Mouse (Mus musculus) limb, embryonic 13.5 days (tissue): ENCODE data around the gene Boll. TPM values are rescaled to one million over a fixed set of nuclear protein-coding genes. Genes with fewer than 3 reads are reported as not detected.

ENCODE experiments used
- ATAC-seq: fragments of 200-750 bp; cut with Nextera tagmentation; 2 replicates; pipeline ENCODE4 v1.8.0; 2017; ENCODE audit warnings: low read depth, moderate number of reproducible peaks, moderate TSS enrichment; ENCODE audit not compliant: low FRiP score
- H3K27ac ChIP-seq: fragments of 300-500 bp; sonication (generic); 2 replicates; pipeline ENCODE4 v1.5.1; 2015; ENCODE audit warnings: inconsistent platforms, mild to moderate bottlenecking, moderate library complexity
- H3K27me3 ChIP-seq: fragments of 300-500 bp; sonication (generic); 2 replicates; pipeline ENCODE4 v1.6.1; 2015; ENCODE audit warnings: mild to moderate bottlenecking, inconsistent platforms
- H3K36me3 ChIP-seq: fragments of 300-500 bp; sonication (generic); 2 replicates; pipeline ENCODE4 v1.6.1; 2015; ENCODE audit warnings: inconsistent platforms, mild to moderate bottlenecking, moderate library complexity
- H3K4me1 ChIP-seq: fragments of 300-500 bp; sonication (generic); 2 replicates; pipeline ENCODE4 v1.6.1; 2015; ENCODE audit warnings: inconsistent platforms
- H3K4me2 ChIP-seq: fragments of 300-500 bp; sonication (generic); replicated peaks from 2 replicates; pipeline ENCODE4 v1.6.1; 2015; ENCODE audit warnings: inconsistent platforms, mild to moderate bottlenecking, moderate library complexity
- H3K4me3 ChIP-seq: fragments of 300-500 bp; sonication (generic); 2 replicates; pipeline ENCODE4 v1.5.1; 2015; ENCODE audit warnings: moderate library complexity, mild to moderate bottlenecking, inconsistent platforms
- H3K9ac ChIP-seq: fragments of 300-500 bp; sonication (generic); 2 replicates; pipeline ENCODE4 v1.6.1; 2015; ENCODE audit warnings: mild to moderate bottlenecking, inconsistent platforms
- H3K9me3 ChIP-seq: fragments of 300-500 bp; sonication (generic); 2 replicates; pipeline ENCODE4 v1.6.1; 2016; ENCODE audit warnings: inconsistent platforms
- WGBS: fragments of 180-500 bp; shearing (Covaris S2); methylation state at CpG from one replicate; pipeline ENCODE4 v1.1.7; 2015; 5-methylcytosine and 5-hydroxymethylcytosine counted together
- polyA plus RNA-seq: library from polyadenylated mRNA; unstranded; fragments of >200 nt; fragmentation: Nextera tagmentation; extraction: Ambion mirVana; gene quantifications from 2 replicates; pipeline ENCODE4 v1.2.1, GENCODE M21; 2015

Boll gene
- polyA plus RNA-seq, 1 experiment from 2014 or later, result 0.42 TPM

GRCm38 (mm10) chr1:55215185-55215813, 148.0 kb downstream of the Boll start:
- Histone ChIP-seq H3K27ac (no peak overlapping the region), H3K4me3 (no peak overlapping the region), H3K36me3 (peaks cover 29% of the 10 kb centered on the region), H3K4me2 (no peak overlapping the region), H3K4me1 (peaks cover 32% of the 10 kb centered on the region), H3K27me3 (no peaks in the 10 kb centered on the region), H3K9me3 (no peaks in the 10 kb centered on the region), H3K9ac (no peak overlapping the region)
- no peak for ATAC-seq
- 53% methylated on average over 11 of the region's 11 CpGs for WGBS

- no peak overlapping the region for H3K4me3 ChIP-seq
- no peak overlapping the region for H3K27ac ChIP-seq
- H3K9ac ChIP-seq, result no peak overlapping the region
- peaks cover 29% of the 10 kb centered on the region for H3K36me3 ChIP-seq
- H3K27me3 ChIP-seq, result no peaks in the 10 kb centered on the region
- H3K4me1 ChIP-seq, result peaks cover 36% of the 10 kb centered on the region
- no peaks in the 10 kb centered on the region for H3K9me3 ChIP-seq
- ATAC-seq, result no peak
- no peak overlapping the region for H3K4me2 ChIP-seq
- 82% methylated on average over 6 of the region's 6 CpGs for WGBS
These were observed 149.3 kb downstream of the Boll start for GRCm38 (mm10) chr1:55213936-55214335.

- peaks cover 34% of the 10 kb centered on the region for H3K36me3 ChIP-seq
These were observed 149.8 kb downstream of the Boll start for GRCm38 (mm10) chr1:55213475-55213874.

GRCm38 (mm10) chr1:55212771-55213170, 150.5 kb downstream of the Boll start:
- Histone ChIP-seq H3K9me3 (no peaks in the 10 kb centered on the region), H3K27ac (no peak overlapping the region), H3K27me3 (no peaks in the 10 kb centered on the region), H3K36me3 (peaks cover 39% of the 10 kb centered on the region), H3K9ac (no peak overlapping the region), H3K4me3 (no peak overlapping the region), H3K4me2 (no peak overlapping the region), H3K4me1 (peaks cover 32% of the 10 kb centered on the region)
- no peak for ATAC-seq
- WGBS, result 85% methylated on average over 4 of the region's 4 CpGs

More at GRCm38 (mm10) chr1:55213475-55213874, 149.8 kb downstream of the Boll start:
- Histone ChIP-seq H3K9me3 (no peaks in the 10 kb centered on the region), H3K9ac (no peak overlapping the region), H3K4me2 (no peak overlapping the region), H3K4me3 (no peak overlapping the region), H3K27me3 (no peaks in the 10 kb centered on the region), H3K4me1 (peaks cover 36% of the 10 kb centered on the region), H3K27ac (no peak overlapping the region)
- ATAC-seq, result no peak
- 49% methylated on average over 6 of the region's 6 CpGs for WGBS

GRCm38 (mm10) chr1:55211081-55211480, 152.2 kb downstream of the Boll start:
- no peak overlapping the region for H3K9ac ChIP-seq
- H3K27ac ChIP-seq, result no peak overlapping the region
- H3K4me1 ChIP-seq, result peaks cover 16% of the 10 kb centered on the region
- peaks cover 45% of the 10 kb centered on the region for H3K36me3 ChIP-seq
- 84% methylated on average over 8 of the region's 8 CpGs for WGBS
- ATAC-seq, result no peak
- no peaks in the 10 kb centered on the region for H3K9me3 ChIP-seq
- no peak overlapping the region for H3K4me3 ChIP-seq
- no peak overlapping the region for H3K4me2 ChIP-seq
- H3K27me3 ChIP-seq, result no peaks in the 10 kb centered on the region

GRCm38 (mm10) chr1:55210202-55210965, 152.9 kb downstream of the Boll start:
- Histone ChIP-seq H3K36me3 (peaks cover 49% of the 10 kb centered on the region), H3K4me3 (no peak overlapping the region), H3K9ac (no peak overlapping the region), H3K27ac (peak overlapping the region; percentile 52; the same call in 1 of the 2 replicates), H3K27me3 (no peaks in the 10 kb centered on the region), H3K4me1 (peaks cover 14% of the 10 kb centered on the region), H3K4me2 (no peak overlapping the region; the same call in 1 of the 2 replicates), H3K9me3 (no peaks in the 10 kb centered on the region)
- 24% methylated on average over 12 of the region's 12 CpGs for WGBS
- ATAC-seq, result peak; percentile 73

GRCm38 (mm10) chr1:55208500-55209140, 154.6 kb downstream of the Boll start:
- Histone ChIP-seq H3K9me3 (no peaks in the 10 kb centered on the region), H3K4me3 (no peak overlapping the region), H3K27me3 (no peaks in the 10 kb centered on the region), H3K27ac (no peak overlapping the region), H3K36me3 (peaks cover 59% of the 10 kb centered on the region), H3K9ac (no peak overlapping the region), H3K4me1 (peaks cover 14% of the 10 kb centered on the region), H3K4me2 (no peak overlapping the region)
- WGBS, result 81% methylated on average over 5 of the region's 5 CpGs
- no peak for ATAC-seq

- no peak for ATAC-seq
- peaks cover 14% of the 10 kb centered on the region for H3K4me1 ChIP-seq
- no peaks in the 10 kb centered on the region for H3K9me3 ChIP-seq
- no peak overlapping the region for H3K27ac ChIP-seq
- no peak overlapping the region for H3K4me3 ChIP-seq
- no peak overlapping the region for H3K9ac ChIP-seq
- H3K27me3 ChIP-seq, result no peaks in the 10 kb centered on the region
- no peak overlapping the region for H3K4me2 ChIP-seq
- 90% methylated on average over 6 of the region's 6 CpGs for WGBS
- peaks cover 61% of the 10 kb centered on the region for H3K36me3 ChIP-seq
These were observed 155.7 kb downstream of the Boll start for GRCm38 (mm10) chr1:55207561-55207960.

- no peak overlapping the region for H3K9ac ChIP-seq
- H3K4me1 ChIP-seq, result peaks cover 23% of the 10 kb centered on the region
- no peak overlapping the region for H3K4me3 ChIP-seq
- ATAC-seq, result no peak
- peaks cover 64% of the 10 kb centered on the region for H3K36me3 ChIP-seq
- H3K4me2 ChIP-seq, result no peak overlapping the region
- H3K27ac ChIP-seq, result no peak overlapping the region
- H3K9me3 ChIP-seq, result no peaks in the 10 kb centered on the region
- WGBS, result 71% methylated on average over 5 of the region's 5 CpGs
- H3K27me3 ChIP-seq, result no peaks in the 10 kb centered on the region
These were observed 157.4 kb downstream of the Boll start for GRCm38 (mm10) chr1:55205808-55206327.

- WGBS, result 65% methylated on average over 18 of the region's 18 CpGs
These were observed 161.2 kb downstream of the Boll start for GRCm38 (mm10) chr1:55201850-55202752.

GRCm38 (mm10) chr1:55198719-55199118, 164.6 kb downstream of the Boll start:
- H3K4me1 ChIP-seq, result peaks cover 37% of the 10 kb centered on the region
- H3K9ac ChIP-seq, result no peak overlapping the region
- no peak overlapping the region for H3K4me3 ChIP-seq
- no peak for ATAC-seq
- no peak overlapping the region for H3K27ac ChIP-seq
- no peaks in the 10 kb centered on the region for H3K27me3 ChIP-seq
- H3K4me2 ChIP-seq, result no peak overlapping the region
- peaks cover 52% of the 10 kb centered on the region for H3K36me3 ChIP-seq
- no peaks in the 10 kb centered on the region for H3K9me3 ChIP-seq
- 48% methylated on average over 3 of the region's 3 CpGs for WGBS

More at GRCm38 (mm10) chr1:55201850-55202752, 161.2 kb downstream of the Boll start:
- ATAC-seq, result peak; percentile 29; the same call in 1 of the 2 replicates
- no peaks in the 10 kb centered on the region for H3K9me3 ChIP-seq
- H3K4me1 ChIP-seq, result peaks cover 10% of the 10 kb centered on the region
- H3K36me3 ChIP-seq, result peaks cover 53% of the 10 kb centered on the region
- no peak overlapping the region for H3K9ac ChIP-seq
- no peak overlapping the region for H3K4me2 ChIP-seq
- no peaks in the 10 kb centered on the region for H3K27me3 ChIP-seq
- H3K27ac ChIP-seq, result peak overlapping the region; percentile 48; the same call in 1 of the 2 replicates
- H3K4me3 ChIP-seq, result no peak overlapping the region
